Mouse (Mus musculus) hematopoietic stem cell, adult 5-6 weeks (primary cell): ENCODE results near the gene Daxx. TPM values are rescaled to one million over a fixed set of nuclear protein-coding genes. Genes with fewer than 3 reads are reported as not detected.
"Not testable (repeated sequence)": the region's sequence is repeated elsewhere in the genome, so short reads cannot be mapped to it uniquely, and the experiment has no call there.

Experiments
- ATAC-seq, 2 experiments: fragments of 125-278 bp in 1 of 2; replicated peaks in 1 of 2; 2 replicates each; pipeline ENCODE4 v1.8.0; 2016 to 2017; ENCODE audit warnings: inconsistent platforms in 2 of 2, mild to moderate bottlenecking in 2 of 2, moderate number of reproducible peaks in 2 of 2, low read depth in 1 of 2, moderate TSS enrichment in 1 of 2; ENCODE audit not compliant: low FRiP score in 2 of 2, poor library complexity in 2 of 2, severe bottlenecking in 2 of 2, insufficient read depth in 1 of 2, low TSS enrichment in 1 of 2
- total RNA-seq: library from RNA; stranded (forward); fragments of 172-1452, 232-1000 nt; gene quantifications from 2 replicates; pipeline ENCODE4 v1.2.3, GENCODE M21; 2017

Gene Daxx
- total RNA-seq, 1 experiment from 2014 or later = 26.5 TPM

DNA sequence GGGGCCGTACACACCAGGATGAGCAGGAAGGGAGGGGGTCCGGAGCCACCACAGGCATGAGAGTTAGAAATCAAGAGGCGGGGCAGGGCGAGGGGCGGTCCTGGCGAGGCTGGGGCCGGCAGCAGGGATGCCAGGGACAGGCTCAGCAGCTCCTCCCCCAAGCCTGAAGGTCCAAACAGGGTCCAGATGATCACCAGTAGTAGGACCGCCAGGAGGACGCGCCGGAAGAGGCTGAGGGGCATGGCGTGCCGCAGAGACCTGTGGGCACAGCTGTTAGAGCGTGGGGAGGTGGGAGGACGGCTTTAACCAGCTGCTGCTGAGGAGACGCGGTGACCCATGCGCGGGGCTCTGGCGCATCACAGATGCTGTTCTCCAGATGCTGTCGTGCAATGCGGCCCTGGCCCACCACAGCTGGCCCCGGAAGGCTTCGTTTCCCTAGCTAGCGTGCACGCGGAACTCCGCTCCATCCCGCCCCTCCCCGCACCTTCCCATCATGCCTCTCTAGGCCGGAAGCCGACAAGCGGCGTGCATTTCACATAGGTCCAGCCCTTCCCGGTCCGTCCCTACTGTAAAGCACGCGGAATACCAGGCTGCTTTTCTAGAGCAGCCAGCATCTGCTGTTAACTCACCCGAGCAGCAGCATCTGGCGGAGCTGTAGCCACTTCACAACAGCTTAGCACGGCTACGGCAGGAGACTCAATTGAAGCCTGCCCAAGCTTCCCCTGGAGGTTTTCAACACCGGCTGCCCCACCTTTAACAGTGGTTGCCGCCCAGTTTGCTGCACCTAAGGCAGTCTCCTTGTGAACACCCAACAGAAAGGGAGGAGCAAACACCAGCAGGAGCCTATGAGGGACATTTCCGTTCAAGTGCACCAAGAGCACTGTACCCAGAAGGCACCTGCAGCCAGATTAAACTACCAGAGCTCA is 42.1 kb downstream of the Daxx start, which contains the start of gene B3galt4:
TSS of gene B3galt4 (minus strand) at position 468 of the 926 bp plus-strand sequence.
- ATAC-seq = peak; percentile 35 to 55

DNA sequence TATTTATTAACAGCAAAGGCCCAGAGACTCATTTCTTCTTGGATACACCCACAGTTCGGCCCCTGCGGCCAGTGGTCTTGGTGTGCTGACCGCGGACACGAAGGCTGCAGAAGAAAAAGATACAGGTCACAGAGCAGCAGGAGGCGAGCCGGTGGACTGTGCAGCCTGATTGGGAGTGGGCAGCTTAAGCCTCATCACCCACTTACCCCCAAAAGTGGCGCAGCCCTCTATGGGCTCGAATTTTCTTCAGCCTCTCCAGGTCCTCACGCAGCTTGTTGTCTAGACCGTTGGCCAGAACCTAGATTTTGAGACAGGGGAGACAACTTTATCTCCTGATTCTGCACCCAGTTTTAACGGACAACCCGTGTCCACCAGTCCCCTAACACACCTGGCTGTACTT is 42.8 kb downstream of the Daxx start:
- not testable (repeated sequence) for ATAC-seq

DNA sequence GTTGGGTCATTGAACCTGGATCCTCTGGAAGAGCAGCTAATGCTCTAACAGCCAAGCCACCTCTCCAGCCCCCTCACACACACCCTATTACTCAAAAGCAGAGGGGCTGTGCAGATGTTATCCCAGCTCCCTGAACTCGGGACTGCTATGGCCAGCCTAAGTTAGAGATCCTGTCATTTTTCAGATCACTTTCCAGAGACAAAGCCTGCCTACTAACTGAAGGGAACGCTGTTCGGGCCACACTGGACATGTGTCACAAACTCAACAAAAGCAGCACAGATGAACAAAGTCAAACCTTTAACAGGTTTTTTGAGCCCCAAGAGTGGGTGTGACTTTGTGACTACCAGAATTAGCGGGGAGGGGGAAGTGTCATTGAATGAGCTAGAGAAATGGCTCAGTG is 43.7 kb downstream of the Daxx start:
- no peak for ATAC-seq

DNA sequence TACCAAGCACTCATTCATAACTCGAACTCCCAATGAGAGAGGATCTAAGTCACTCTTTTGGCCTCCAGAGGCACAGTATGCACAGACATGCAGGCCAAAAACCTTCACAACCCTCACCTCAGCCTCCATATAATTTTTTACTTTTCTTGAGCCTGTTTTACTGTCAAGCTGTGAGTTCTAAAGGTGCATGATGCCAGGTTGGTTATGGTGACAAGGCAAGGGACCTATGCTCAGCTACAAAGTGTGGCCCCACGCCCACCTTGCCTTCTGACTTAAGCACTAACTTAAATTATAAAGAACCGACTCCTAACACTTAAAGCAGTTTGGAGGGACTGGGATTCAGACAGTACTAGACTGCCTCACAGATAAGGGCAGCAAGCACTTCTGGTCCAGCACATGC is 44.1 kb downstream of the Daxx start:
- ATAC-seq = no peak

DNA sequence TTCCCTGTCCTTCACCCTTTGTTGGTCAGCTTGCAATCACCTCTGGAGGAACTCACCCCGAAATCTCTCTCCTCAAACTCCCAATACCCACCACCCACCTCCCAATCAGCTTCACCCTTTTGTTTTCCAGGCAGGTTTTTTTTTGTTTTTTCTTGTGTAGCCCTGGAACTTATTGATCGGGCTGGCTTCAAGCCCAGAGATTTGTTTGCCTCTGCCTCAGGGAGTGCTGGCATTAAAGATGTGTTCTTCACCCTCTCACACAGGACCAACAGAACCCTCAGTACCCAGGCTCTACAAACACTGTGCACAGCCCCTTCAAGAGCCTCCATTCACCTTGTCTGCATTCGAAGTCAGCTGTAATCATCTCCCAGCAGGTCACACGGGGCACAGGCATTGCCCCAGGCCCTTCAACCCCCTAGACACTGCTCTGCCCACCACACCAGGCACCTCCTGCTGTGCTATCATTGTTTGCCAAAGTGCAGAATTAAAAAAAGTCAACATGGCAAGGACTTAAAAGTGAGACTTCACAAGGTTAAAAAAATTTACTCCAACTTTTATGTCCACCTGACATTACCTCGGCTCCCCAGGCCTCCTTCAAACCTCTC is 44.8 kb downstream of the Daxx start:
- ATAC-seq = no peak

DNA sequence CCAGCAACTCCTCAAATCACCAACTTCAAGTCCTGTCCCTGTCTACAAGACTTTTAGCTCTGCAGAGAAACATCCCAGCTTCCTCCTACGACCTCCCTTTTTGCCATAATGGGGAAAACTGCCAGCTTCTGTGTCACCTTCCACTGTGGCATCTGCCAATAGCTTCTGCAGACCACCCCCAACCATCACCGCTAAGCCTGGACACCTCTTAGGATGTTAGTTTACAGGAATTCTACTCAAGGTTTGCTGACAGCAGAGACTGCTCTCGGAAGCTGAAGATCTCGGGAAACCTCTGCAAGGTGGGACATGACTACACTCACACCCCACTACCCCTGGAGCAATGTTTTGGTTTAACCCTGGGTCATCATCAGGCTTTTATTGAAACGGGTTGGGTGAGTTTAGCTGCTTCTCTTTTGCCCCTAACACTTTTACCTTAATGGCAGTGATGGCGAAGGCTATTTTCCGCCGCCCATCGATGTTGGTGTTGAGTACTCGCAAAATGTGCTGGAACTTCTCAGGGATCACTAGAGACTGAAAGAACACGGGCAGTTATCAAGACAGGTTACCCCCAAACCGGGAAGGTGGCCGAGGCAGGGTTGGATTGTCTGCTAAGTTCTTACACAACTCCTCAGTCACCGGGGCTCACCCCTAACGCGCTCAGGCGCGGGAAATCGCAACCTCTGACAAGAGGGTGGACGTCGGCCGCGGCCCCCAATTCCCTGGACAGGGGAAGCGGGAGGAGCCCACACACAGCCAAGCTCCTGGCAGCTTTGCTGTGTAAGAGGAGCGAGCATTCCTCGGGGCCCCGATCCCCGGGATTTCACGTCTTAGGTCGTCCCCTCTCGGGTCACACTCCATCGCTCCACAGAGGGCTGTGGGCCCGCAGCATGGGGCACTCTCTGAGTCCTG is 45.7 kb downstream of the Daxx start:
- ATAC-seq = 0 out of 4 replicates have a peak, but pooled peaks have one; percentile 1

DNA sequence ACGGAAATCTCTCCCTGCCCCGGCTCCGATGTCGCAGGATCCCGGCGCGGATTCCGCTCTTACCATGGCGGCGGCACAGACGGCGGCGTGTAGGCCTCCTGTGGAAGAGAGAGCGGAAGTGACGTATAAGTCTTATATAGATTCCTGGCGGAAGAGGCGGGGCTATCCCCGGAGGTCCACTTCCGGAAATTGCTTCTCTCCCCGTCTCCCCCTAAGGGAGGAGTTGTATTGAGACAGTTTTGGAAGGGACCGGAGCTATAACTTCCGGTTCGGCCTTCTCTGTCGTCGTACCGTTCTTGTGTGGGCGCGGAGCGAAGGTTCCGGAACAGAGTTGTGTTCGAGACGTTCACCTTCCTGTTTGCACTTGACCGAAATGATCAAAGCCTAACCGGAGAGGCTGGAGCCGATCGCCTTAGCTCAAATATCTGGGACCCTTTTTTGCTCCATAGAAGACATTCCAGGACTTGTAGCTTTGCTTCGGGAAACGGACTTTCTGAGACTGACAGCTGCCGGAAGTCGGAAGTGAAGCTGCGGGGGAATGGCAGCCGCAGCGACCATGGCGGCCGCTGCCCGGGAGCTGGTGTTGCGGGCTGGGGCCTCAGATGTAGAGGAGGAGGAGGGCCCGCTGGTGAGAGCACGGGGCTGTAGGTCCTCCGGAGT is 46.5 kb downstream of the Daxx start, which contains the start of the genes Vps52 and Rps18:
TSS of gene Vps52 (plus strand) at position 258 of the 660 bp plus-strand sequence.
TSS of gene Rps18 (minus strand) at position 447 of the 660 bp plus-strand sequence.
- ATAC-seq = peak; percentile 77 to 85

DNA sequence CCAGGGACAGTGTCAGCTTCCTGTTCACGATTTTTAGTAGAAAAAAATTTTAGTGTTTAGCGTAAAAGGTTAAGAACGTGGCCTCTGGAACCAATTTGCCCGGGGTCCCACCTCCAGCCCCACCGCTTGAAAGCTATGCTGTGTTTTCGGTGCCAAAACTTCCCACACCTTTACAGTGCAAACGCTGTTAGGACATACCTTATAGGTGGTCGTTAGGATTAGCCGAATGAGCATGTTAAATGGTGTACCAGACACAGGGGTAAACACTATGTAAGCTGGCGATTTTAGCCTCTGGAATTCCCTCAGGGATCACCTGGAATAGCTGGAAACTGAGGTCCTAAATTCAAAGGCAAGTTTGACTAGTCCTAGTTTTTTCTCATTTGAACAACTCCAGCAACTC is 47.1 kb downstream of the Daxx start:
- ATAC-seq = no peak

DNA sequence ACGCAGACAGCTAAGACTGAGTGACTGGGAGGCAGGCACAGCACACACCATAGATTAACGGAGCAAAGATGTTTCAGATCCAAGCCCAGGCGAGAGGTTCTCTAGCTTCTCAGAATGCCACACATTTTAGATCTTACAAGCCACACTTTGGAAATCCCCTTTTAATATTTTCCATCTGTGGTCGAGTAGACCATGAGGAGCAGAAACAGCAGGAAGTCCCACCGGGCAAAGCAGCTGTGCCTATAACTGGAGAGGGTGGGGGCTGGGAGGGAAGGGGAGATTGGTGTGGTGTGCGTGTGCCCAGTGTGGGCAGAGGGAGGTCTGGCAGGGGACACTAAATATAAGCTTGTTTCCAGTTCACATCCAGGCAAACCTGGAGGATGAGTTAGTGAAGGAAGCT is 48.3 kb downstream of the Daxx start:
- ATAC-seq = no peak

DNA sequence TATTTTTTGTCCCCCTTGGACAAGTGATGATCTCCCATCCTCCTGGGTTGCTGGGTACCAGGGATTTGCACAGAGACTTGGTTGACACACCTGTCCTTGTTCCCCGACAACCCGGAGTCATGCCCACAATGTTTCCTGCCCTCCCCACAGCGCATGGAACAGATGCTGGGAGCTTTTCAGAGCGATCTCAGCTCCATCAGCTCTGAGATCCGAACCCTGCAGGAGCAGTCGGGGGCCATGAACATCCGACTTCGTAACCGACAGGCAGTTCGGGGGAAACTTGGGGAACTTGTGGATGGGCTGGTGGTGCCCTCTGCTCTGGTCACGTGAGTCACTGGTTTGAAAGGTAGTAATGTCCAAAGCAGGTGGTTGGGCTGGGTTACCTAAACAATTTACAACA is 49.2 kb downstream of the Daxx start:
- ATAC-seq = no peak

DNA sequence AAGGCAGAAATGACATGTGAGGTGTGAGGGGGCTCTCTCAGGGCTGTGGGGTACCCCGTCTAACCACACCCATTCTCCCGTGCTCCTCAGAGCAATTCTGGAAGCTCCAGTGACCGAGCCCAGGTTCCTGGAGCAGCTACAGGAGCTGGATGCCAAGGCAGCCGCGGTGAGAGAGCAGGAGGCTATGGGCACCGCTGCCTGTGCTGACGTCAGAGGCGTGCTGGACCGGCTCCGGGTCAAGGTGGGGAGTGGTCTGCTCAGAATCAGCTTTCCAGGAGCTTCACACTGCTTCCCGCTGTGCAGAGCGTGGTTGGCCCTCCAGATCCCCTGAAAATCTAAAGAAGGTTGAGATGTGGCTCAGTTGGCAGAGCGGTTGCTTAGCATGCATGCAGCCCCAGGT is 49.9 kb downstream of the Daxx start:
- no peak for ATAC-seq

DNA sequence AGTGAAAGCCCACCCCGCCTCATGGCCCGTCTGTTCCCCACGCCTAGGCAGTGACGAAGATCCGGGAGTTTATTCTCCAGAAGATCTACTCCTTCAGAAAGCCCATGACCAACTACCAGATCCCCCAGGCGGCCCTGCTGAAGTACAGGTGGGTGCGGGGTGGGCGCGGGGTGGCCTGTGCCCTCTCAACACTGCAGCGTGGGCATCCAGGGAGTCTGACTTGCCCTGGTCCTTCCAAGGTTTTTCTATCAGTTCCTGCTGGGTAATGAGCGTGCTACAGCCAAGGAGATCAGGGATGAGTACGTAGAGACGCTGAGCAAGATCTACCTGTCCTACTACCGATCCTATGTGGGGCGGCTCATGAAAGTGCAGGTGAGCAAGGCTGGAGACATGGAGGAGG is 50.7 kb downstream of the Daxx start:
- no peak for ATAC-seq

DNA sequence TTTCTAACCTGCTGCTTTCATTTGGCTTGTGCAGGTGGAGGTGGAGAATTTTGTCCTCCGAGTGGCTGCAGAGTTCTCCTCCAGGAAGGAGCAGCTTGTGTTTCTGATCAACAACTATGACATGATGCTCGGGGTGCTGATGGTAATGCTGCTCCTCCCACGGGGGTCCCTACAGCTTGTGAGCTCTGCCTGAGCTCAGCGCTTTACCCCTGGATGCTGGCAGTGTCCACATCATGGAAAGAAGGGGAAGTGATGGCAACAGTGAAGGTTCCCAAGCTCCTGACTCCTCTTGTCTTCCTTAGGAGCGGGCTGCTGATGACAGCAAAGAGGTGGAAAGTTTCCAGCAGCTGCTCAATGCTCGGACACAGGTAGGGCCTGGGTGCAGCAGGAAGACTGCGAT is 53.7 kb downstream of the Daxx start:
- ATAC-seq = no peak

Other genes starting within 250 kb of the Daxx start
- gene Hnrnpm, start 222.6 kb upstream of the Daxx start, total RNA-seq = 275 and 543 TPM in 2 replicates
- 20.5 and 28.7 TPM in 2 replicates for gene March2, start 190.7 kb upstream of the Daxx start, total RNA-seq
- 31.6 and 49.3 TPM in 2 replicates for gene Rab11b, start 148.9 kb upstream of the Daxx start, total RNA-seq
- 5.6 and 6.6 TPM in 2 replicates for gene Angptl4, start 127.6 kb upstream of the Daxx start, total RNA-seq
- gene Kank3, start 98.9 kb upstream of the Daxx start, total RNA-seq = 7.6 and 12.8 TPM in 2 replicates
- 2,029 and 3,129 TPM in 2 replicates for gene Rps28, start 84.9 kb upstream of the Daxx start, total RNA-seq
- gene Ndufa7, start 84.8 kb upstream of the Daxx start, total RNA-seq = 123 and 126 TPM in 2 replicates
- 11.3 and 22.1 TPM in 2 replicates for gene Cd320, start 66.3 kb upstream of the Daxx start, total RNA-seq
- gene Gm7029, start 35.6 kb upstream of the Daxx start, total RNA-seq = not detected in 2 replicates
- gene Kifc1, start 18.8 kb upstream of the Daxx start, total RNA-seq = 24.7 and 37.6 TPM in 2 replicates
- 3.3 and 4.4 TPM in 2 replicates for gene Platr17, start 4.3 kb upstream of the Daxx start, total RNA-seq
- gene Tapbp, start 6.5 kb downstream of the Daxx start, total RNA-seq = 71.1 and 79.8 TPM in 2 replicates
- 20.4 and 21.4 TPM in 2 replicates for gene Zbtb22, start 6.5 kb downstream of the Daxx start, total RNA-seq
- 36.6 and 57.1 TPM in 2 replicates for gene Rgl2, start 20.1 kb downstream of the Daxx start, total RNA-seq
- gene Pfdn6, start 30.9 kb downstream of the Daxx start, total RNA-seq = 89.1 and 115 TPM in 2 replicates
- gene Wdr46, start 31.2 kb downstream of the Daxx start, total RNA-seq = 34.8 and 57.1 TPM in 2 replicates
- gene B3galt4, start 42.1 kb downstream of the Daxx start, total RNA-seq = 3.1 and 7.3 TPM in 2 replicates
- gene Vps52, start 46.4 kb downstream of the Daxx start, total RNA-seq = 18.1 and 19.1 TPM in 2 replicates
- 1,150 and 1,883 TPM in 2 replicates for gene Rps18, start 46.6 kb downstream of the Daxx start, total RNA-seq
- gene H2-K1, start 90.9 kb downstream of the Daxx start, total RNA-seq = 1,467 and 1,957 TPM in 2 replicates
- gene Ring1, start 115.3 kb downstream of the Daxx start, total RNA-seq = 10.6 and 15.7 TPM in 2 replicates
- 81.8 and 89.3 TPM in 2 replicates for gene H2-Ke6, start 118.6 kb downstream of the Daxx start, total RNA-seq
- gene Slc39a7, start 122.3 kb downstream of the Daxx start, total RNA-seq = 60.8 and 96.9 TPM in 2 replicates
- 41.2 and 51.3 TPM in 2 replicates for gene Rxrb, start 122.4 kb downstream of the Daxx start, total RNA-seq
- 2.4 and 2.9 TPM in 2 replicates for gene Col11a2, start 130.0 kb downstream of the Daxx start, total RNA-seq
- gene H2-Oa, start 182.9 kb downstream of the Daxx start, total RNA-seq = 9.2 and 16.9 TPM in 2 replicates
- 88.1 and 135 TPM in 2 replicates for gene H2-DMa, start 210.1 kb downstream of the Daxx start, total RNA-seq
- 348 and 418 TPM in 2 replicates for gene Brd2, start 213.2 kb downstream of the Daxx start, total RNA-seq
- 4.6 and 6.4 TPM in 2 replicates for gene H2-DMb2, start 233.9 kb downstream of the Daxx start, total RNA-seq
- 51.5 and 55.9 TPM in 2 replicates for gene H2-DMb1, start 243.7 kb downstream of the Daxx start, total RNA-seq